Mouse (Mus musculus) gastrocnemius, postnatal 36 days (tissue): ENCODE measurements around the gene Gm10358. TPM values are rescaled to one million over a fixed set of nuclear protein-coding genes. Genes with fewer than 3 reads are reported as not detected.
"Not testable (repeated sequence)": the region's sequence is repeated elsewhere in the genome, so short reads cannot be mapped to it uniquely, and the experiment has no call there.

Source experiments
- DNase-seq, 2 experiments: peaks; one replicate each; pipeline ENCODE4 v3.0.0; 2022
- intact Hi-C: fragments of 180-260 bp; cut with DNase I; formaldehyde crosslinking; loops from one replicate; pipeline ENCODE4 v1.15.1; 2025
- long read RNA-seq, 2 experiments: library from polyadenylated mRNA; stranded (forward); transcript quantifications; one replicate each; pipeline ENCODE4 v2.0.0; 2021
- total RNA-seq, 2 experiments: library from RNA; stranded (reverse); gene quantifications; 2 replicates each; pipeline ENCODE4 v1.2.3; 2021

Gene Gm10358
- total RNA-seq, result under 1 TPM; 0.23 to 0.69 TPM
- long read RNA-seq, experiment 1, transcript Gm10358-201 (1 exons, 1,250 nt), result major isoform, 33 of 33 reads
- long read RNA-seq, experiment 1, partial matches to known transcripts, result 0 of 33 reads
- long read RNA-seq, experiment 1, other reads (novel, unspliced or antisense), result 0 of 33 reads
- long read RNA-seq, experiment 2, transcript Gm10358-201 (1 exons, 1,250 nt), result major isoform, 28 of 28 reads
- long read RNA-seq, experiment 2, partial matches to known transcripts, result 0 of 28 reads
- long read RNA-seq, experiment 2, other reads (novel, unspliced or antisense), result 0 of 28 reads

GRCm38 (mm10) chr8:75406489-75406888 is at the start of gene Gm10358:
Gm10358 (minus strand) TSS chr8:75406589.
- DNase-seq, result no peak
- intact Hi-C loops, result no loop called here

GRCm38 (mm10) chr8:75448394-75448793 is 42.0 kb upstream of the Gm10358 start, which contains the start of gene Iqcm:
Iqcm (plus strand) TSS chr8:75448694.
- intact Hi-C loops, result no loop called here
- DNase-seq, result no peak

- DNase-seq, intact Hi-C loops: not testable (repeated sequence)
Observed at GRCm38 (mm10) chr8:75415696-75416095, 9.3 kb upstream of the Gm10358 start.

GRCm38 (mm10) chr8:75384770-75385290 is 21.6 kb downstream of the Gm10358 start:
- DNase-seq, result no peak
- intact Hi-C loops, result no loop called here

- no peak for DNase-seq
- intact Hi-C loops, result no loop called here
Observed at GRCm38 (mm10) chr8:75375530-75376123, 30.8 kb downstream of the Gm10358 start.

GRCm38 (mm10) chr8:75372006-75372405 is 34.4 kb downstream of the Gm10358 start:
- intact Hi-C loops, result no loop called here
- DNase-seq, result no peak

Other genes with a start within 250 kb of the Gm10358 start
- 1 to 10 TPM; 4.4 to 5.3 TPM for gene Rasd2, start 192.6 kb downstream of the Gm10358 start, total RNA-seq
- gene Iqcm, start 42.1 kb upstream of the Gm10358 start, total RNA-seq, result not detected